Mouse (Mus musculus) macrophage (primary cell): ENCODE measurements around the gene Palm. TPM values are rescaled to one million over a fixed set of nuclear protein-coding genes. Genes with fewer than 3 reads are reported as not detected.
A peak's percentile ranks its signal among the peaks of the same experiment; 100 is the strongest.

Experiments
- H3K27ac ChIP-seq: fragments of 350-480 bp; formaldehyde crosslinking; 2 replicates; pipeline ENCODE4 v1.9.0; 2021
- H3K36me3 ChIP-seq: fragments of 350-480 bp; formaldehyde crosslinking; 2 replicates; pipeline ENCODE4 v1.9.0; 2021; ENCODE audit errors: inconsistent target
- H3K4me3 ChIP-seq: fragments of 350-480 bp; formaldehyde crosslinking; 2 replicates; pipeline ENCODE4 v1.9.0; 2021; ENCODE audit errors: inconsistent target
- H3K79me2 ChIP-seq: fragments of 350-480 bp; formaldehyde crosslinking; 2 replicates; pipeline ENCODE4 v1.9.0; 2021; ENCODE audit errors: inconsistent target
- WGBS: methylation state at CpG from one replicate; pipeline ENCODE4 v1.1.7; 2026; ENCODE audit warnings: inconsistent platforms; ENCODE audit not compliant: missing documents; 5-methylcytosine and 5-hydroxymethylcytosine counted together
- polyA plus RNA-seq: library from polyadenylated mRNA; stranded (reverse); fragments of 250-400 nt; gene quantifications from 3 replicates; pipeline ENCODE4 v1.2.4, GENCODE M21; 2018; ENCODE audit warnings: inconsistent platforms

Gene Palm
- polyA plus RNA-seq, 1 experiment from 2014 or later = 1.3 TPM

DNA sequence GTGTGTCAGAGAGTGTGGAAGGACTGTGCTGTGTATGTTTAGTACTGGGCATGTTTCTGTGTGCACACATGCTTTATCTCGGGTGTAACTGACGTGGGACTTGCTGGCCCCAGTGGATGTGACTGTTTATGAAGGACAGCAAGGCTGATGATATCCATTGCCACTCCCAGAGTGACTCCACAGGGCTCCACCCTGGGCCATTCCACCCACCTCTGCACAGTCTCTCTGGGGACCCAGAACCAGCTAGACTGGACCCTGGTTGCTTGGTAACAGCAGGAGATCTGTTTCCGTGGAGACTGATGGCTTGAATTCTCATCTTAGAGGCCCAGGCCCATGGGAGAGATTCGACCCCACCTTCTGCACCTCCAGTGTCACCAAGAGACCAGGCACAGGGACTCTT lies 24.9 kb downstream of the Palm start:
- Histone ChIP-seq H3K36me3 (no peaks in the 10 kb centered on the region), H3K27ac (no peak overlapping the region), H3K79me2 (no peaks in the 10 kb centered on the region), H3K4me3 (no peak overlapping the region)
- 95% methylated on average over 4 of the region's 4 CpGs for WGBS

DNA sequence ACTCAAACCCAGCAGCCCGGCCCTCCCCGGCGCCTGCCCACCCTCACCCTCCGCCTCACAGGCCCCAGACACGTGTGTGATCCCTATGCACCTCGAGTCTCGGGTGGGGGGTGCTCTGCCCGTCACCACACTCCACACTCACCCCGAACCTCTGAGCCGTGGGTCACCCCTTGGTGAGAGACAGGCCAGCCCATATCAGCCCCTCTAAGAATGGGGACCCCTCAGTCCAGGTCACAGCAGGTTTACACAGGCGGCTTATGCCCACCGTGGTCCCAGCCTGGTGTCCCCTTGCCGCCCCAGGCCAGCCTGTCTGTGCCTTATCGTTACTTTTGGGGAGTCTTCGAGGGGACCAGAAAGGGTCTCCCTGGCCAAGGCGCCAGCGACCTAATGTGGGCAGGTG lies 26.2 kb downstream of the Palm start:
- Histone ChIP-seq H3K79me2 (no peaks in the 10 kb centered on the region), H3K36me3 (no peaks in the 10 kb centered on the region), H3K4me3 (no peak overlapping the region), H3K27ac (no peak overlapping the region)
- 95% methylated on average over 14 of the region's 17 CpGs for WGBS

DNA sequence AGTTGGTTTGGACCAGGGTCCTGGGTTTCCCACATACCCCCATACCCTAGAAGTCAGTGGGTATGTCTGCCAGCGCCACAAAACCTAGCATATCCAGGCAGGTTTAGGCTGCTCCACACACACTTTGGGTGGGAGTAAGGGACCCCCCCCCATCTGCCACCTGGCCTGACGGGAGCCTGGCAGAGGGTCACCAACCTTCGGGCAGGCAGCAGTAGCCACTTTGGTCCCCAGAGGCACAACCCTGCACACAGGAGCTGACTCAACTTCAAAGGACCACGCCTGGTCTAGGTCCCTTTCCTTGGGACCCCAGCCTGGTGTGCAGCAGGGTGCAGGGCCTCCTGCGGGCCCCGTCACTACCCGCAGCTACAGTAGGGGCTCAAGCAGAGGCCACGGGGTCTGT lies 26.9 kb downstream of the Palm start:
- Histone ChIP-seq H3K79me2 (no peaks in the 10 kb centered on the region), H3K36me3 (no peaks in the 10 kb centered on the region), H3K4me3 (no peak overlapping the region), H3K27ac (no peak overlapping the region)
- WGBS = 85% methylated on average over 8 of the region's 8 CpGs

DNA sequence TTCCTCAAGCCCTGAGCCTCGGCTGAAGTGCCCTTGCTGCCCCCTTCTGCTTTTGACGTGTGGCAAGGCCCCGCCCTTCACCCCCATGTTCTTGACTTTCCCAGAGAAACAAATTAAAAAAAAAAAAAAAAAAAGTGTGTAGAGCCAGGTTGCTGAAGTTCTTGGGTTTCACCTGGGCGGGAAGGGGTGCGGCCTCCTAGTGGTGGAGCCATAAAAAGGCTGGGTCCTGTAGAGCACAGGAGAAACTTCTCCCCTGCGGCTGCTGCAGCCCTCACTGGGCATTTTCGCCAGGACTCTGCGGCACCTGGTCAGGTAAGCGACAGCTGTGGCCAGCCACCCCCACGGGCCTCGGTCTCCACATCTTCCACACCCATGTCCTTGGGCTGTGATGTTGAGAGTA lies 27.4 kb downstream of the Palm start, which contains the start of gene Misp:
Misp (plus strand) TSS at position 208 of the 400 bp plus-strand sequence.
- no peak within 1 kb of the TSS for H3K27ac ChIP-seq
- H3K79me2 ChIP-seq = no peaks in the 10 kb centered on the region
- 71% methylated on average over 11 of the region's 11 CpGs for WGBS
- H3K36me3 ChIP-seq = no peaks in the 10 kb centered on the region
- H3K4me3 ChIP-seq = no peak within 1 kb of the TSS

DNA sequence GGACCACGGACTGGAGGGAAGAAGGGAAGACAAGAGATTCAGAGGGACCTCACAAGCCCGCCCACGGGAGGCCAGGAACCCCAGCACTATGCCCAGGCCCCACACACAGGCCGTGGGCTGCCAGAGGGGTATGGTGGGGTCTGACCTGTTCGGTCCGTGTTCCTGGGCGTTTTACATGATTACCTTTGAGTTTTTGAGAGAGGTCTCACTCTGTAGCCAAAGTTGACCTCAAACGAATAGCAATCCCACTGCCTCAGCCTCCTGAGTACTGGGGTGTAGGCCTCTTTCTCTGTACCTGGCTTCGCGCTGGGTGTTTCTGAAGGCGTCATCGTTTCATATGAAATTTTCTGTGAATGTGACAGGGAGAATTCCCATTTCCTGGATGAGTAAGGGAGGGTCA lies 28.4 kb downstream of the Palm start:
- Histone ChIP-seq H3K79me2 (no peaks in the 10 kb centered on the region), H3K4me3 (no peak overlapping the region), H3K27ac (no peak overlapping the region), H3K36me3 (no peaks in the 10 kb centered on the region)
- WGBS = 94% methylated on average over 11 of the region's 12 CpGs

DNA sequence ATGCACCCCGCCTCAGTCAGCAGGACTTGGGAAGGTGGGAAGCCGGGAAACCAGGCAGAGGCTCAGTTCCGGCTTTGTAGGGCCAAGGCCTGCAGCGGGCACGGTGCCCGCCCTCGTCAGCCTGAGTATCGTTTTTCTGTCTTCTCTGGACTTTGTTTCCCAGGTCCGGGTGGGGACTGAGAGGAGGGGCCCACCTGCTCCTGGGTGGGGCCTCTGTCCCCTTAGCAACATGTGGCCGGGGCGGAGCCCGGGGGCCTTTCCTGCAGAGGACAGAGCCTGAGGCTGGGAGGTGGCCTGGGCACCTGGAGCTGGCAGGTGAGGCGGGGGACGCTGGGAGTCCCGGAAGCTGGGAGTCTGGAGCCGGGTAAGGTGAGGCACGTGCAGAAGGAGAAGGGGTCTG lies 29.0 kb downstream of the Palm start:
- Histone ChIP-seq H3K79me2 (no peaks in the 10 kb centered on the region), H3K27ac (no peak overlapping the region)

DNA sequence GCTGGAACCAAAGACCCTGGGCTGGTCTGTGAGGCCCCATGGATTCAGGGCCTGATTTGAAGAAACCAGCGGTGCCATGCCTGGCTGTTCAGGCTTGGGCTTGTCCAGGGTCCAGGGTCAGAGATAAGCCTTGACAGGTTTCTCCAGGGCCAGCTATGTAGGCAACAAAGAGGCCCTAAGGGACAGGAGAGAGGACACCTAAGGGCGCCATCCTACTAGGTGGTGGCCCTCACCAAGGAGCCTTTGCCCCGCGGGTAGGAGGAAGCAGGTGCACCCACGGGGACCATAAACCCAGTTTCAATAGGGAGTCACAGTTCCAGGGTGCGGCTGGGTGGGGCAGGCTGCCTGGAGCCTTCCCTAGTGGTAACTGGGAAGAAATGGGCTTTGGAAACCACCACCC lies 29.6 kb downstream of the Palm start:
- Histone ChIP-seq H3K36me3 (no peaks in the 10 kb centered on the region), H3K27ac (no peak overlapping the region), H3K79me2 (no peaks in the 10 kb centered on the region), H3K4me3 (no peak overlapping the region)
- 75% methylated on average over 6 of the region's 6 CpGs for WGBS

More for the DNA sequence above, 29.0 kb downstream of the Palm start:
- Histone ChIP-seq H3K4me3 (no peak overlapping the region), H3K36me3 (no peaks in the 10 kb centered on the region)
- 89% methylated on average over 17 of the region's 17 CpGs for WGBS

DNA sequence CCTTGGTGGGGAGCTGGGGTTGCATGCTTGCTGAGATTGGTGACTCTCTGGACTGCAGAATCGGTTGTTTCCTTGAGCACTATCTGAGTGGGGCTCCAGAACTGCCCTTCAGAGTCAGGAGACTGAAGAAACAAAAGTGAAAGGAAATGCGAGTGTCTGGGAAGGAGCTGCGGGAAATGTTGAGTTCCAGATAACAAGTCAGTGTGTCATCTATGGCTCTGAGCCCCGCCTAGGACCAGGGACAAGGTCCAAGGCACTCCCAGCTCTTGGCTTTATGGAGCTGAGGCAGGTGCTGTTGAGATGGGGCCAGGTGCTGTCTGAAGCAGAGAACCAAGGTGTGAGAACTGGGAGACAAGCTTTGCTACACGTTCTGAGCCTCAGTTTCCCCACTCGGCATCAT lies 31.0 kb downstream of the Palm start:
- H3K4me3 ChIP-seq = no peak overlapping the region

DNA sequence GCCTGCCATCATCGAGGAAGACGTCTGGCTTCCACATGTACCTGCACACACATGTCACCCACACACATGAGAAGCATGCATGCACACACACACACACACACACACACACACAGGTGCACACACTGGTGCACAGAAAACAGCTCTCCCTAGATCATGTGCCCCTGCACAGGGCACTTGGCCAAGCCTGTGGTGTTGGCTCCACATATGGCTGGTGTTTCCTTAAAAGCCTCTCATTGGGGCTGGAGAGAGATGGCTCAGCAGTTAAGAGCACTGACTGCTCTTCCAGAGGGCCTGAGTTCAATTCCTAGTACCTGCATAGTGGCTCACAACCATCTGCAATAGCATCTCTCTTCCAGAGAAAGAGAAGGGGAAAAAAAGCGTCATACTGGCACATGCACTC lies 38.2 kb downstream of the Palm start:
- Histone ChIP-seq H3K36me3 (no peaks in the 10 kb centered on the region), H3K27ac (no peak overlapping the region), H3K79me2 (no peaks in the 10 kb centered on the region), H3K4me3 (no peak overlapping the region)
- 53% methylated on average over 3 of the region's 3 CpGs for WGBS

More for the DNA sequence above, 31.0 kb downstream of the Palm start:
- 0 out of 2 replicates have a peak overlapping the region, but pooled peaks have one; percentile 0 for H3K27ac ChIP-seq
- H3K36me3 ChIP-seq = no peaks in the 10 kb centered on the region
- no peaks in the 10 kb centered on the region for H3K79me2 ChIP-seq
- 26% methylated on average over 6 of the region's 6 CpGs for WGBS

DNA sequence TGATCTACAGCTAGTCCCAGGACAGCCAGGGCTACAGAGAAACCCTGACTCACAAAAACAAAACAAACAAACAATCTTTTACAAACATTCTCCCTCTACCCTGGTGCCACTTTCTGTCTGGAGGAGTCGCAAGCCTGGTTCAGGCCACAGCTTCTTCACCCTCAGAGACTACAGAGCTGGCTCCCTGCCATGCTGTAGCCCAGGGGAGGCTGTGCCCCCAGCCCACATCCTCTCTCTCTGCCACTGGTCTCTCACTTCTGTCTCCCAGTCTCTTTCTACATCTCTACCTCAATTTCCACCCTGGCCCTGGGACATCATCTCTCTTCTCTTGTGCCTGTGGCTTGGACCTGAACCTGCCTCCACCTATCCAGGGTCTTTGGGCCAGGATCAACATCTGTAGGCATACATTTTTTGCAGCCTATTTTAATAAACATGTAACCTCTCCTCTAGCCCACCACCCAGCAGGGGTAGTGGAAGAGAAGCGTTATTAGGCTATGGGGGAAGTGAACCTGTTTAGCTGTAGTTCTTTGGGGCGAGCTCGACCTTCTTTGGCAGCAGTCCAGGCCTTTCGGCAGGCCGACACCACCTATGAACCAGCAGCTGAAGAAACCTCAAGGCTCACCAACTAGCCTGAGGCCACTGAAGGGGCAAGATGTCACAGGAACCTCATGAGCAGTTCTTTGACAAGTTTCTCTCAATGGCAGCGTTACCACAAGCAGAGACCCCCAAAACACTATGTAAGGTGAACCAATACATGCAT lies 38.8 kb downstream of the Palm start:
- H3K27ac ChIP-seq = no peak overlapping the region
- no peaks in the 10 kb centered on the region for H3K79me2 ChIP-seq
- H3K4me3 ChIP-seq = no peak overlapping the region
- no peaks in the 10 kb centered on the region for H3K36me3 ChIP-seq
- WGBS = 18% methylated on average over 7 of the region's 7 CpGs

DNA sequence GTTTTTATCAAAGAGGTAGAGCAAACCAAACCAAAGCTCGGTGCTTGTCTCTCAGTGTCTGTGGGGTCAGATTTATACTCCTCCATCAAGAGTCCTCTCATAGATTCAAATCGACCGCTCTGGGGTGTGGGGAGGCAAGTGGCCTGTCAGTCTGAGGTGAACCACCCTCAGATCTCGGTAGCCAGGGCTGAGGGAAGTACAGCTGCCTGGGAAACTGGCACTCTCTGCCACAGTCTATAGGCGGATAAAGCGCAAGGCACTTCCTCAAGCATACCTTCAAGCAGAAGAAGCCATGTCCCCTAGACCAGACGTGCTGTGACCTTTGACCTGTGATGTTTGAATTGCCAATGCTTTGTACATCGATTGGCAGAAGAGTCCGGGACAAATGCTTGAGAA lies 39.4 kb downstream of the Palm start:
- WGBS = 55% methylated on average over 9 of the region's 9 CpGs
- Histone ChIP-seq H3K36me3 (no peaks in the 10 kb centered on the region), H3K27ac (no peak overlapping the region), H3K4me3 (no peak overlapping the region), H3K79me2 (no peaks in the 10 kb centered on the region)

DNA sequence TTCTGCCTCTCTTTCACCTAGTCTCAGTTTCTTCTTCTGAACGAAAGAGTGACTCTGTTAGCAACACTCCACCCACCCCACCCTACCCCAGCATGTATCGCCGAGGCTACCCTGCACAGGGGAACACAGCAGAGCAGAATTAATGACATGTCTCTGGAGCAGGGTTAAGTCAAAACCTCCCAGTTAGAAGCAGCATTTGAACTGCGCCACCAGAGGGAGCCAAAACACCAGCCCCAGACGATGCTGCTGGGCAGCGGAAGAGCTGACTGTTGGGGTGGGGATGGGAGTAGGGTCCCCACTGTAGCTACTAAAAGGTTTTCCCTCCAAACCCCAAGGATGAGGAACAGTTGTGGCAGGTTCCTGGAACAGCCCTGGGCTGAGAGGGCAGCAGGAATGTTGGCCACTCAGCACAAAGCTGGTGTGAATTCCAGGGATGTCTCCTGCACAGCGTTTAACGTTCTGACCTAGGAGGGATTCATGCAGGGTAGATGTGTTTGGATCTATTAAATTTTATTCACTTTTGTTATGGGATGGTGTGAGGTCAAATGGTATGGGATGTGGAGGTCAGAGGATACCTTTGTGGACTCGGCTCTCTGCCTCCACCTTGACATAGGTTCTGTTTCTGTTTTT lies 41.5 kb downstream of the Palm start:
- Histone ChIP-seq H3K4me3 (no peak overlapping the region), H3K36me3 (no peaks in the 10 kb centered on the region), H3K79me2 (no peaks in the 10 kb centered on the region), H3K27ac (no peak overlapping the region)
- 26% methylated on average over 9 of the region's 9 CpGs for WGBS

DNA sequence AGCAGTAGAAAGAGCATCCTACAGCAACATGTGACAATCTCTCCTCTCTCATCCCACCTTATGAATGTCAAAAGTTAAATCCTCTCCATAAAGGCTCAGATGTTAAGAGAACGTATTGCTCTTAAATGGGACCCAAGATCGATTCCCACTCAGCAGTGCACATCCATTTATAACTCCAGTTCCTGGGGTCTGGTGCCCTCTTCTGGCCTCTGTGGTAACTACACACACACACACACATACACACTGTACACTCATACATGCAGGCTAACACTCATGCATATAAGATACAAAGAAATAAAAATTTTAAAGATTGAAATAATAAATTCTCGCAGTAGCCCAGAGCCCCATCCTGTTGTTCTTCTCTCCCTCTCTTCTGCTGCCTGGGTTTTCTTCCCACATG lies 43.5 kb downstream of the Palm start:
- Histone ChIP-seq H3K27ac (no peak overlapping the region), H3K79me2 (no peaks in the 10 kb centered on the region), H3K36me3 (no peaks in the 10 kb centered on the region), H3K4me3 (no peak overlapping the region)
- WGBS = 100% methylated on average over 3 of the region's 3 CpGs

DNA sequence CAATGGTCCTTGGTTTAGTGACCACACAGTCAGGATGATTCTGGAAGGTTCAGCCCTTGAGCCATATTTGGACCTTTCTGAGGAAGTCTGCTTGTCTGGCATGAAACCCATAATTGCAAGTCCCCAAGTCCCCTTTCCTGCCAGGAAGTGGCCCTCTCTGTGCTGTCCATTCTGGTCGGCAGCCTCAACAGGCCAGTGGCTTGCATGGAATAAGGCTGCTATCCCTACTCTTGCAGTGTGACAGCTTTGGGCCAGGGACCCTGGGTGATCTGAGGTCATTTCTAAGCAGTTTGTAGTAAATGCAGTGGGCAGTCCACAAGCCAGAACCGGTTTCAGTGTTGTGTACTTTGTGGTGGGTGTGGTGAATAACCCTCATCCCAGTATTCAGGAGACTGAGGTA lies 44.8 kb downstream of the Palm start:
- 33% methylated on average over 2 of the region's 2 CpGs for WGBS
- no peaks in the 10 kb centered on the region for H3K36me3 ChIP-seq
- no peak overlapping the region for H3K27ac ChIP-seq
- no peaks in the 10 kb centered on the region for H3K79me2 ChIP-seq
- no peak overlapping the region for H3K4me3 ChIP-seq

DNA sequence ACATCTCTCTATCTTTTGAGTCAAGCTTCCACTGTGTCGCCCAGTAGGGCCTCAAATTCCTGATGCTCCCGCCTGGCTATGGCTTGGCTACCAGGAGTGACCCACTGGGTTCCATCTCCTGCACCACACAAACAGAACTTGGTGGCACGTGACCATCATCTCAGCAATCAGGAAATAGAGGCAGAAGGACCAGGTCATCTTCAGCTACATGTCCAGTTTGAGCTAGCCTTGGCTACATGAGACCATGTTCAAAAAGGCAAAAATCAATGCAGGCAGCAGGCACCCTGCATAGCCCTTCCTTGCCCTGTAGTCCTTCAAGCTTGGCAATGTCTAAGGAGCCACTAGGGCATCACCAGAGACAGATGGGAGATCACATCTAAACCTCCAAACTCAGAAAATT lies 46.7 kb downstream of the Palm start:
- no peak overlapping the region for H3K4me3 ChIP-seq
- WGBS = 94% methylated on average over 3 of the region's 3 CpGs
- H3K79me2 ChIP-seq = no peaks in the 10 kb centered on the region
- no peak overlapping the region for H3K27ac ChIP-seq
- H3K36me3 ChIP-seq = no peaks in the 10 kb centered on the region
